Mouse (Mus musculus) left cerebral cortex, postnatal 36 days (tissue): ENCODE data around the gene Aadacl3. TPM values are rescaled to one million over a fixed set of nuclear protein-coding genes. Genes with fewer than 3 reads are reported as not detected.

Experiments
- total RNA-seq, 2 experiments: library from RNA; stranded (reverse); gene quantifications; 2 replicates each; pipeline ENCODE4 v1.2.3; 2021

Gene Aadacl3
- total RNA-seq, 2 experiments from 2014 or later: not detected

Other genes starting within 250 kb of the Aadacl3 start
- gene Pramel5, start 183.3 kb downstream of the Aadacl3 start, total RNA-seq: not detected
- not detected for gene Gm13128, start 133.5 kb downstream of the Aadacl3 start, total RNA-seq
- not detected for gene Gm13119, start 105.8 kb downstream of the Aadacl3 start, total RNA-seq
- gene Pramef20, start 85.8 kb downstream of the Aadacl3 start, total RNA-seq: not detected
- gene Pramef12, start 55.3 kb downstream of the Aadacl3 start, total RNA-seq: not detected
- not detected for gene 1700012P22Rik, start 25.0 kb downstream of the Aadacl3 start, total RNA-seq
- not detected for gene Gm9944, start 10.4 kb downstream of the Aadacl3 start, total RNA-seq
- gene 9430007A20Rik, start 56.1 kb upstream of the Aadacl3 start, total RNA-seq: not detected
- gene Gm13124, start 101.4 kb upstream of the Aadacl3 start, total RNA-seq: not detected
- gene Aadacl4, start 150.0 kb upstream of the Aadacl3 start, total RNA-seq: not detected
- not detected for gene Gm436, start 222.6 kb upstream of the Aadacl3 start, total RNA-seq